Mouse (Mus musculus): ENCODE data around the gene Mmd. TPM values are rescaled to one million over a fixed set of nuclear protein-coding genes. Genes with fewer than 3 reads are reported as not detected.

The Mmd gene
- polyA plus RNA-seq, 1 experiment from 2014 or later, result 36.5 TPM

DNA sequence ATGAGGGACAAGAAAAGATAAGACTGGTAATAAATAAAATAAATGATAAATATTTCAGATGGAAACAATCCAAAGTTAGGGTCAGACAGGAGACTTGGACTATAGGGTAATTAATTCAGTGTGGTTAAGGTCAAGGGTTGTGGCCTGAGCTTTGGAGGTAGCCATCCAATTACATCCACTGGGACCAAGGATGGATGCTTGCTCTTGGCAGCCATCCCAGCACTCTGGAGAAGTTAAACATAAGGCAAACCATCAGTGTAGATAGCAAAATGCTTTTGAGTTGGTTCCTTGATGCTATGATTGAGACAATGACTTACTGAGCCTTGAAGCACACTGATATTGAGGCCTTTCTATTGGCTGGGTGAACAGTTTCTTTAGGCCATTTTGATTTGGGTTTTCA, 43.5 kb downstream of the Mmd start:
- no peak for ATAC-seq
- Histone ChIP-seq H3K4me3 (ENCODE audit: low read depth, low read length) (no peak overlapping the region), H3K4me1 (replicated peaks; ENCODE audit: control insufficient read depth, insufficient read depth, low read length) (no peaks in the 10 kb centered on the region), H3K9me3 (ENCODE audit: control insufficient read depth) (no peaks in the 10 kb centered on the region), H3K36me3 (ENCODE audit: control insufficient read depth, insufficient read depth) (no peaks in the 10 kb centered on the region), H3K4me2 (replicated peaks; ENCODE audit: low read depth) (no peak overlapping the region), H3K27ac (ENCODE audit: low read depth, low read length) (no peak overlapping the region), H3K27me3 (replicated peaks; ENCODE audit: control insufficient read depth, insufficient read depth, low read length) (no peaks in the 10 kb centered on the region), H3K9ac (ENCODE audit: low read depth, low read length) (no peak overlapping the region)
- no peak for TF ChIP-seq CTCF (IDR thresholded peaks at IDR 0.05; ENCODE audit: low read depth)

GRCm38 (mm10) chr11:90294622-90295021, 45.4 kb downstream of the Mmd start:
- Histone ChIP-seq H3K9ac (ENCODE audit: low read depth, low read length) (no peak overlapping the region), H3K9me3 (ENCODE audit: control insufficient read depth) (no peaks in the 10 kb centered on the region)
- 86% methylated on average over 2 of the region's 2 CpGs for WGBS

GRCm38 (mm10) chr11:90306067-90306466, 56.8 kb downstream of the Mmd start:
- ATAC-seq, result no peak
- Histone ChIP-seq H3K27me3 (replicated peaks; ENCODE audit: control insufficient read depth, insufficient read depth, low read length) (no peaks in the 10 kb centered on the region), H3K4me3 (ENCODE audit: low read depth, low read length) (no peak overlapping the region), H3K4me2 (replicated peaks; ENCODE audit: low read depth) (no peak overlapping the region), H3K9ac (ENCODE audit: low read depth, low read length) (no peak overlapping the region), H3K36me3 (ENCODE audit: control insufficient read depth, insufficient read depth) (no peaks in the 10 kb centered on the region), H3K27ac (ENCODE audit: low read depth, low read length) (no peak overlapping the region), H3K9me3 (ENCODE audit: control insufficient read depth) (no peaks in the 10 kb centered on the region), H3K4me1 (replicated peaks; ENCODE audit: control insufficient read depth, insufficient read depth, low read length) (no peaks in the 10 kb centered on the region)
- WGBS, result 89% methylated on average over 5 of the region's 5 CpGs
- no peak for TF ChIP-seq CTCF (IDR thresholded peaks at IDR 0.05; ENCODE audit: low read depth)

More at GRCm38 (mm10) chr11:90294622-90295021, 45.4 kb downstream of the Mmd start:
- Histone ChIP-seq H3K4me3 (ENCODE audit: low read depth, low read length) (no peak overlapping the region), H3K27me3 (replicated peaks; ENCODE audit: control insufficient read depth, insufficient read depth, low read length) (no peaks in the 10 kb centered on the region), H3K36me3 (ENCODE audit: control insufficient read depth, insufficient read depth) (no peaks in the 10 kb centered on the region), H3K4me2 (replicated peaks; ENCODE audit: low read depth) (no peak overlapping the region), H3K4me1 (replicated peaks; ENCODE audit: control insufficient read depth, insufficient read depth, low read length) (no peaks in the 10 kb centered on the region), H3K27ac (ENCODE audit: low read depth, low read length) (no peak overlapping the region)
- no peak for ATAC-seq
- TF ChIP-seq CTCF (IDR thresholded peaks at IDR 0.05; ENCODE audit: low read depth), result no peak

- Histone ChIP-seq H3K9me3 (ENCODE audit: control insufficient read depth) (no peaks in the 10 kb centered on the region), H3K4me1 (replicated peaks; ENCODE audit: control insufficient read depth, insufficient read depth, low read length) (no peaks in the 10 kb centered on the region), H3K4me2 (replicated peaks; ENCODE audit: low read depth) (no peak overlapping the region), H3K27ac (ENCODE audit: low read depth, low read length) (no peak overlapping the region), H3K27me3 (replicated peaks; ENCODE audit: control insufficient read depth, insufficient read depth, low read length) (no peaks in the 10 kb centered on the region), H3K36me3 (ENCODE audit: control insufficient read depth, insufficient read depth) (no peaks in the 10 kb centered on the region), H3K4me3 (ENCODE audit: low read depth, low read length) (no peak overlapping the region), H3K9ac (ENCODE audit: low read depth, low read length) (no peak overlapping the region)
- WGBS, result 44% methylated on average over 6 of the region's 6 CpGs
- ATAC-seq, result no peak
- TF ChIP-seq CTCF (IDR thresholded peaks at IDR 0.05; ENCODE audit: low read depth), result peak; percentile 91
Observed at GRCm38 (mm10) chr11:90306993-90307392, 57.7 kb downstream of the Mmd start.

- H3K4me3 ChIP-seq (ENCODE audit: low read depth, low read length), result no peak overlapping the region
- H3K9ac ChIP-seq (ENCODE audit: low read depth, low read length), result no peak overlapping the region
- H3K4me2 ChIP-seq (replicated peaks; ENCODE audit: low read depth), result no peak overlapping the region
- WGBS, result 85% methylated on average over 3 of the region's 3 CpGs
- H3K36me3 ChIP-seq (ENCODE audit: control insufficient read depth, insufficient read depth), result no peaks in the 10 kb centered on the region
- no peaks in the 10 kb centered on the region for H3K27me3 ChIP-seq (replicated peaks; ENCODE audit: control insufficient read depth, insufficient read depth, low read length)
- TF ChIP-seq CTCF (IDR thresholded peaks at IDR 0.05; ENCODE audit: low read depth), result no peak
- no peak for ATAC-seq
- no peaks in the 10 kb centered on the region for H3K9me3 ChIP-seq (ENCODE audit: control insufficient read depth)
- no peaks in the 10 kb centered on the region for H3K4me1 ChIP-seq (replicated peaks; ENCODE audit: control insufficient read depth, insufficient read depth, low read length)
- no peak overlapping the region for H3K27ac ChIP-seq (ENCODE audit: low read depth, low read length)
Observed at GRCm38 (mm10) chr11:90314606-90315005, 65.3 kb downstream of the Mmd start.

- no peaks in the 10 kb centered on the region for H3K36me3 ChIP-seq (ENCODE audit: control insufficient read depth, insufficient read depth)
- no peaks in the 10 kb centered on the region for H3K27me3 ChIP-seq (replicated peaks; ENCODE audit: control insufficient read depth, insufficient read depth, low read length)
- TF ChIP-seq CTCF (IDR thresholded peaks at IDR 0.05; ENCODE audit: low read depth), result peak; percentile 90
- no peak overlapping the region for H3K27ac ChIP-seq (ENCODE audit: low read depth, low read length)
- ATAC-seq, result no peak
- no peak overlapping the region for H3K9ac ChIP-seq (ENCODE audit: low read depth, low read length)
- no peaks in the 10 kb centered on the region for H3K9me3 ChIP-seq (ENCODE audit: control insufficient read depth)
- no peaks in the 10 kb centered on the region for H3K4me1 ChIP-seq (replicated peaks; ENCODE audit: control insufficient read depth, insufficient read depth, low read length)
- H3K4me2 ChIP-seq (replicated peaks; ENCODE audit: low read depth), result no peak overlapping the region
- WGBS, result 15% methylated on average over 4 of the region's 4 CpGs
- no peak overlapping the region for H3K4me3 ChIP-seq (ENCODE audit: low read depth, low read length)
Observed at GRCm38 (mm10) chr11:90317482-90317881, 68.2 kb downstream of the Mmd start.

GRCm38 (mm10) chr11:90320922-90321321, 71.7 kb downstream of the Mmd start:
- H3K27ac ChIP-seq (ENCODE audit: low read depth, low read length), result no peak overlapping the region
- H3K27me3 ChIP-seq (replicated peaks; ENCODE audit: control insufficient read depth, insufficient read depth, low read length), result no peaks in the 10 kb centered on the region
- no peak for ATAC-seq
- H3K9me3 ChIP-seq (ENCODE audit: control insufficient read depth), result no peaks in the 10 kb centered on the region
- no peaks in the 10 kb centered on the region for H3K36me3 ChIP-seq (ENCODE audit: control insufficient read depth, insufficient read depth)
- no peak overlapping the region for H3K4me3 ChIP-seq (ENCODE audit: low read depth, low read length)
- 68% methylated on average over 7 of the region's 7 CpGs for WGBS
- TF ChIP-seq CTCF (IDR thresholded peaks at IDR 0.05; ENCODE audit: low read depth), result no peak
- H3K4me1 ChIP-seq (replicated peaks; ENCODE audit: control insufficient read depth, insufficient read depth, low read length), result no peaks in the 10 kb centered on the region
- H3K4me2 ChIP-seq (replicated peaks; ENCODE audit: low read depth), result no peak overlapping the region
- H3K9ac ChIP-seq (ENCODE audit: low read depth, low read length), result no peak overlapping the region
